Mouse (Mus musculus) hindbrain, embryonic 11.5 days (tissue): ENCODE results near the gene Pim1. TPM values are rescaled to one million over a fixed set of nuclear protein-coding genes. Genes with fewer than 3 reads are reported as not detected.
A peak's percentile ranks its signal among the peaks of the same experiment; 100 is the strongest.
"Not testable (repeated sequence)": the region's sequence is repeated elsewhere in the genome, so short reads cannot be mapped to it uniquely, and the experiment has no call there.

Experiments
- ATAC-seq: fragments of 200-750 bp; cut with Nextera tagmentation; 2 replicates; pipeline ENCODE4 v1.8.0; 2017; ENCODE audit warnings: mild to moderate bottlenecking, moderate TSS enrichment, moderate library complexity; ENCODE audit not compliant: low FRiP score
- DNase-seq: peaks from one replicate; pipeline ENCODE4 v3.0.0-alpha.2; 2015; ENCODE audit warnings: low spot score
- H3K27ac ChIP-seq: fragments of 300-500 bp; sonication (generic); 2 replicates; pipeline ENCODE4 v1.5.1; 2014; ENCODE audit warnings: mild to moderate bottlenecking, low read depth, low read length
- H3K27me3 ChIP-seq: fragments of 300-500 bp; sonication (generic); 2 replicates; pipeline ENCODE4 v1.6.1; 2014; ENCODE audit warnings: mild to moderate bottlenecking, low read length, moderate library complexity, mixed read lengths; ENCODE audit not compliant: control insufficient read depth, insufficient read depth
- H3K36me3 ChIP-seq: fragments of 300-500 bp; sonication (generic); 2 replicates; pipeline ENCODE4 v1.6.1; 2014; ENCODE audit warnings: mild to moderate bottlenecking, low read length, moderate library complexity, mixed read lengths; ENCODE audit not compliant: control insufficient read depth, insufficient read depth
- H3K4me1 ChIP-seq: fragments of 300-500 bp; sonication (generic); replicated peaks from 2 replicates; pipeline ENCODE4 v1.6.1; 2014; ENCODE audit warnings: low read length, mixed read lengths; ENCODE audit not compliant: control insufficient read depth, insufficient read depth
- H3K4me2 ChIP-seq: fragments of 300-500 bp; sonication (generic); replicated peaks from 2 replicates; pipeline ENCODE4 v1.6.1; 2014; ENCODE audit warnings: mild to moderate bottlenecking, low read depth, low read length
- H3K4me3 ChIP-seq: fragments of 300-500 bp; sonication (generic); 2 replicates; pipeline ENCODE4 v1.5.1; 2014; ENCODE audit warnings: low read depth, low read length
- H3K9ac ChIP-seq: fragments of 300-500 bp; sonication (generic); 2 replicates; pipeline ENCODE4 v1.6.1; 2014; ENCODE audit warnings: low read depth, low read length
- H3K9me3 ChIP-seq: fragments of 300-500 bp; sonication (generic); 2 replicates; pipeline ENCODE4 v1.6.1; 2016; ENCODE audit warnings: low read length; ENCODE audit not compliant: control insufficient read depth
- WGBS: fragments of 180-500 bp; shearing (Covaris S2); extraction: QIAGEN DNeasy Blood & Tissue Kit; methylation state at CpG from one replicate; pipeline ENCODE4 v1.1.7; 2014; 5-methylcytosine and 5-hydroxymethylcytosine counted together
- polyA plus RNA-seq: library from polyadenylated mRNA; unstranded; fragments of >200 nt; fragmentation: Nextera tagmentation; extraction: Ambion mirVana; gene quantifications from 2 replicates; pipeline ENCODE4 v1.2.1, GENCODE M21; 2014

Gene Pim1
- polyA plus RNA-seq, 1 experiment from 2014 or later: 16.8 TPM

DNA sequence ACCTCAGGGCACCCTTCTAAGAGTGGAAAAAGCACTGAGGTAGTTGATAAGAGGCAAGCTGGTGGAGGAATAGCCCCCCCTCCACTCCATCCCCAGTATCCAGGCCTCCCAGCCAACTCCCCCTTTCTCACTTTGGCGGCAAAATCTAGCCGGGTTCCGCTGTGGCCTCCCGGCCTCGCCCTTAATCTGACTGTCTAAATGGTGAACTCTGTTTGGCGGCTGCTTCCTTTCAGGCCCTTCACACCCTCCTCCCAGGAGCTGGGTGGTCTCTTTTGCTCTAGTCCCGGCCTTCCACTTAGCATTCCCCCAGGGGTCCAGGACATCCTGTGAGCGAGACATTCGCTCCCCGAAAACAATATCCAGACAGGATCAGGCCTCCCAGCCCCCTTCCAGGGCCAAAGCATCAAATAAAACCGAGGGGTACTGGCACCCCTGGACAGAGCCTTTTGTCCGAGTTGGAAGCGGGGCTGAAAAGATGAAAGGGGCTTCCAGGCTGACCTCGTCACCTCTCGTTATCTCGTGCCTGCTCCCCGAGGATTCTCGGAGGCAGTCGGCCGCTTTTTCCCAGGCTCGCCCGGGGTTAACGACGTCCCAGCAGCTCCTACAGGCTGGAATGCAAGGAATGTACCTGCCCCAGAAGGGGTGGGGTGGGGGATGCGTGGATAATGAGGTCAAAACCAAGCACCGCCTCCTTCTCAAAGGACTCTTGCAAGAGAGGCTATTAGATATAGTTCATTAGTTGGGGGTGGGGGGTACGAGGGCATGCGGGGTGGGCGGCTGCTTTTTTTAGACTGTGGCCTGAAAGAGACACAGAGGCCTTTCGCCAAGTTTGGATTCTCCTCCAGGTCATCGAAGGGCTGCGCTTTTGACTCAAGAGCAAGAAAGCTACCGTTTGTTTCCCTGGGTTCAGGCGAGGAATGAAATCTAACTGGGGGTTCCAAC is 39.4 kb upstream of the Pim1 start:
- Histone ChIP-seq H3K9ac (peak overlapping the region; percentile 28; the same call in 1 of the 2 replicates), H3K27me3 (no peaks in the 10 kb centered on the region), H3K4me3 (no peak overlapping the region), H3K27ac (peak overlapping the region; percentile 58), H3K36me3 (no peaks in the 10 kb centered on the region), H3K9me3 (no peaks in the 10 kb centered on the region; the same call in 1 of the 2 replicates), H3K4me1 (peaks cover 9% of the 10 kb centered on the region), H3K4me2 (peak overlapping the region; percentile 36)
- 1% methylated on average over 34 of the region's 34 CpGs for WGBS
- ATAC-seq: peak; percentile 83
- peak; percentile 80 for DNase-seq

DNA sequence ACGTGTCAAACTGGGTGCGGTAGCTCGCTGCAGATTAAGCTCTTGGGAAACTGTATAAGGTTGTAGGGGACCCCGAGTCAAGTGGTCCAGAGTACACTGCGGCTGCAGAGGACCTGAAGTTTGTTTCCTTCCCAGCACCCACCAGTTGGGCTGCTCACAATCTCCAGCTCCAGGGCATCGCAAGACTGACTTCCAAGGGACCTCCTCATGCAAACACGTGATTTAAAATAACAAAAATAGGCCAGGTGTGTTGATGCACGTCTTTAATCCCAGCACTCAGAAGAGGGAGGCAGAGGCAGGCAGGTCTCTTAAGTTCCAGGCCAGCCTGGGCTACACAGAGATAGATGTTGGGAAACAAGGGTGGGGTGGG is 38.7 kb upstream of the Pim1 start:
- ATAC-seq (no peak), DNase-seq (no peak)
- Histone ChIP-seq H3K4me3 (no peak overlapping the region), H3K27ac (no peak overlapping the region), H3K9ac (no peak overlapping the region), H3K4me1 (peaks cover 9% of the 10 kb centered on the region), H3K9me3 (no peaks in the 10 kb centered on the region; the same call in 1 of the 2 replicates), H3K4me2 (no peak overlapping the region), H3K27me3 (no peaks in the 10 kb centered on the region), H3K36me3 (no peaks in the 10 kb centered on the region)
- 22% methylated on average over 8 of the region's 8 CpGs for WGBS

DNA sequence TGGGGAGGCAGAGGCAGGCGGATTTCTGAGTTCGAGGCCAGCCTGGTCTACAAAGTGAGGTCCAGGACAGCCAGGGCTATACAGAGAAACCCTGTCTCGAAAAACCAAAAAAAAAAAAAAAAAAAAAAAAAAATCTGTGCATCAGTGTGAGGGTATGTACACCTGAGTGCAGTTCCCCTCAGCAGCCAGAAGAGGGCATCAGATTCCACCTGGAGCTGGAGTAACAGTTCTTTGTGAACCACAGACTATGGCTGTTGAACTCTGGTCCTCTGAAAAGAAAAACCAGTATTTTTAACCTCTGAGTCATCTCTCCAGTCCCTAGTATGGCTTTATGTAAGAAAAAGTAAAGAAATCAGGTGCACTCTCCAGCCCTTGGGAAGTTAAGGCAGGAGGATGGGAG is 36.4 kb upstream of the Pim1 start:
- 81% methylated on average over 2 of the region's 3 CpGs for WGBS

DNA sequence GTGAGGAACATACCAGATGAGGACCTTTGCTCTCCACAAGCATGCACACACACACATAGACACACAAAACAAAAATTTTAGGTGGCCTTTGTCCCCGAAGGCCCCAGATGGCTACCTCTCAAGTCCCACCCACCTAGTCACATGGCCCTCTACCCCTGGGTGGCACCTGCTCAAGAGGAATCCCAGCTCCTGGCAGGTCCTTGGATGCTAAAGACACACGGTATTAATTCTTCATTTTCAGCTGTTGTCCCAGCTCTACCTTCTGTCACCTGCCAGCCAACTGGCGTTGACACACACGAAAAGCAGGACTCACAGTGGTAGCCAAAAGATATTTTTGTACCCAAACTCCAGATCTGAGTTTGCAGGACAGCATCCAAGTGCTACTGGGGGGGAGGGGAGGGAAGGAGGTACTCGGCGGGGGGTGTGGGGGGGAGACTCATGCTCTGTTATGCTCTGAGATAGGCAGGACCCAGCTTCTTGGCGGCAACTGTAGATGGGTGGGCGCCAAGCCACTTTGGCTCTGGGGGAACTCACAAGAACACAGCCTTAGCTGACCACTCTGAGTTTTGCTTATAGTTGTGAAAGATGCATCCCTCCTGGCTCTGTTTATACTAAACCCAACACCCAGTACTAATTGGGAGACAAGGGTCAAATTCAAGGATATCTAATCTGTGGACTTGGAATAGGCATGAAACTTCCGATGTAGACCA is 35.0 kb upstream of the Pim1 start:
- peaks cover 18% of the 10 kb centered on the region for H3K4me1 ChIP-seq
- 89% methylated on average over 9 of the region's 9 CpGs for WGBS
- H3K9ac ChIP-seq: no peak overlapping the region
- no peak overlapping the region for H3K27ac ChIP-seq
- no peak overlapping the region for H3K4me2 ChIP-seq
- no peaks in the 10 kb centered on the region for H3K36me3 ChIP-seq
- ATAC-seq (no peak), DNase-seq (no peak)
- no peak overlapping the region for H3K4me3 ChIP-seq
- no peaks in the 10 kb centered on the region for H3K27me3 ChIP-seq
- H3K9me3 ChIP-seq: no peaks in the 10 kb centered on the region; the same call in 1 of the 2 replicates

More for the DNA sequence above, 36.4 kb upstream of the Pim1 start:
- H3K4me1 ChIP-seq: peaks cover 13% of the 10 kb centered on the region
- DNase-seq, H3K27ac ChIP-seq, H3K9me3 ChIP-seq, H3K4me2 ChIP-seq, H3K9ac ChIP-seq, H3K27me3 ChIP-seq, H3K4me3 ChIP-seq, H3K36me3 ChIP-seq, ATAC-seq: not testable (repeated sequence)

DNA sequence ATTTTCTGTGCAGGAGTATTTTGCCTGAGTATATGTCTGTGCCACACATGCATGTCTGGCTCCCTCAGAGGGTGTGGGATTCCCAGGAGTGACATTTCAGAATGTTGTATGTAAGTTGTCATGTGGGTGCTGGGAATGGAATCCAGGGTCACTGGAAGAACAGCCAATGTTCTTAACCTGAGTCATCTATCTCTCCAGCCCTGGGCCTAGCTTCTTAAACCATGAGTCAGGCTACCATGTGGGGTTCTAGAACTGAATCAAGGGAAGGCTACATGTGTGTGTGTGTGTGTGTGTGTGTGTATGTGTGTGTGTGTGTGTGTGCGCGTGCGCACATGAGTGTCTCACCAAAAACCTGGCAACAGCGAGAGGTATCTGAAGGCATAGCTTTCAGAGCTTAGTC is 34.1 kb upstream of the Pim1 start:
- Histone ChIP-seq H3K4me1 (peaks cover 12% of the 10 kb centered on the region; the same call in 1 of the 2 replicates), H3K27ac (no peak overlapping the region), H3K4me3 (no peak overlapping the region), H3K9ac (no peak overlapping the region), H3K36me3 (no peaks in the 10 kb centered on the region), H3K4me2 (no peak overlapping the region), H3K27me3 (no peaks in the 10 kb centered on the region), H3K9me3 (no peaks in the 10 kb centered on the region; the same call in 1 of the 2 replicates)
- WGBS: 94% methylated on average over 4 of the region's 4 CpGs
- DNase-seq: no peak
- no peak for ATAC-seq

DNA sequence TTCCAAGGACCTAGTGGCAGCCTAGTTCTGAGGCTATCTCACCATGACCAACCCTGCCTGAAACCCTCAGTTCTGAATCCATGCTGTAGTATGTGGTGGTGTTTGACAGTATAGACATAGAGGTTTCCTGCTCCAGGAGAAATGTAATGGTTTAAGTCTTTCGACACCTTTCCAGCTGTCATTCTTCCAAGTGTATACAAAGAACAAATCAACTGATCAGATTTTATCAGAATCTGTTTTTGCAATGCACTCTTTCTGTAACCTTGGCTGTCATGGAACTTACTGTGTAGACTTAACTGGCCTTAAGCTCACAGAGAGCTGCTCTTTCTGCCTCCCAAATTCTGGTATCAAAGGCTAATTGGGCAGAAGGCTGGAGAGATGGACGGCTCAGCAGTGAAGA is 33.6 kb upstream of the Pim1 start:
- Histone ChIP-seq H3K27ac (no peak overlapping the region), H3K4me3 (no peak overlapping the region), H3K4me1 (peaks cover 9% of the 10 kb centered on the region; the same call in 1 of the 2 replicates)

DNA sequence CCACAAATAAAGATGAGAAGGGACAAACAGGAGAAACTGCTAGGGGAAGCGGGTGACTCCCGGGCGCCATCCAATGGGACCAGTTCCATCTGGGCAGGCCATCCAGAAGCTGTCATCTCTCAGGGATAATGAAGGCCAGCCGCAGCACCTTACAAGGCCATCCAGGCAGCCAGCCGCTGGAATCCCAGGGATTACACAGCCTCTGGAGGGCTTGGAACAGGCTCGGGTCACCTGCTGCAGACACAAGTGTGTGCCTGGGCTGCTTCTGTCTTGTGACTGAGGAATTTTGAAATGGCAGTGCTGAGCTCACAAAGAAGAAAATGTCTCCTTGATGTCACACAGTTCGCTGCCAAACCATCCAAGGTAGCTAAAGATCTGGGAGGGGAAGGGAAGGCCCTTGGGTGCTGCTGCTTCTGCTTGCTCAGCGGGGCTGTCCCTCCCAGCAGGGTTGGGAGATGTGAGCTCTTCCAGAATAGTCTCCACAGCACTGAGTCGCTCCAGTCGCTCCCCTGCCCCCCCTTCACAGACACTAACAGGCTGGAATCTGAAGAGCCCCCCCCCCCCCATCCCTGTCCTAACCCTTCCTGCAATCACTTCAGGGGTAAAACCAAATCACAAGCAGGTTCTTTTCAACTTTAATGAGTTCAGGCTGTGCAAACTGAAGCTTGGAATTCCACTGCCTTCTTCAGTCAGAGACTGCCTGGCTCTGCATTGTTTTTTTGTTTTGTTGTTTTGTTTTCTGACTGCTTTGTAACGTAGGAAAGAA is 32.6 kb upstream of the Pim1 start:
- Histone ChIP-seq H3K4me2 (no peak overlapping the region), H3K36me3 (no peaks in the 10 kb centered on the region), H3K4me3 (no peak overlapping the region), H3K27ac (no peak overlapping the region), H3K9me3 (no peaks in the 10 kb centered on the region), H3K27me3 (no peaks in the 10 kb centered on the region), H3K4me1 (peaks cover 9% of the 10 kb centered on the region; the same call in 1 of the 2 replicates), H3K9ac (no peak overlapping the region; the same call in 1 of the 2 replicates)
- DNase-seq (no peak), ATAC-seq (no peak)
- WGBS: 29% methylated on average over 11 of the region's 11 CpGs

More for the DNA sequence above, 33.6 kb upstream of the Pim1 start:
- Histone ChIP-seq H3K9me3 (no peaks in the 10 kb centered on the region; the same call in 1 of the 2 replicates), H3K36me3 (no peaks in the 10 kb centered on the region), H3K9ac (no peak overlapping the region), H3K4me2 (no peak overlapping the region), H3K27me3 (no peaks in the 10 kb centered on the region)
- WGBS: 68% methylated on average over 2 of the region's 2 CpGs
- no peak for ATAC-seq
- no peak for DNase-seq
